Mouse (Mus musculus): ENCODE data around the gene P4ha3. TPM values are rescaled to one million over a fixed set of nuclear protein-coding genes. Genes with fewer than 3 reads are reported as not detected.
"Not testable (repeated sequence)": the region's sequence is repeated elsewhere in the genome, so short reads cannot be mapped to it uniquely, and the experiment has no call there.

Gene P4ha3
- total RNA-seq (2021), result 1 to 10 TPM; 5.4 to 6.0 TPM

GRCm38 (mm10) chr7:100285383-100285782, at the start of gene P4ha3:
Gene P4ha3 (plus strand): TSS chr7:100285520.
- no peak for DNase-seq (ENCODE audit: extremely low spot score in 1 of 2, low spot score in 1 of 2)

GRCm38 (mm10) chr7:100238271-100238670, 47.0 kb upstream of the P4ha3 start:
- no peak for DNase-seq (ENCODE audit: extremely low spot score in 1 of 2, low spot score in 1 of 2)

- peak in 1 of 2 experiments; percentile 27 for DNase-seq (ENCODE audit: extremely low spot score in 1 of 2, low spot score in 1 of 2)
Measured at GRCm38 (mm10) chr7:100240601-100241000, 44.7 kb upstream of the P4ha3 start.

- no peak for DNase-seq (ENCODE audit: extremely low spot score in 1 of 2, low spot score in 1 of 2)
Measured at GRCm38 (mm10) chr7:100243007-100243406, 42.3 kb upstream of the P4ha3 start.

GRCm38 (mm10) chr7:100244225-100244624, 41.1 kb upstream of the P4ha3 start:
- no peak for DNase-seq (ENCODE audit: extremely low spot score in 1 of 2, low spot score in 1 of 2)

- no peak for DNase-seq (ENCODE audit: extremely low spot score in 1 of 2, low spot score in 1 of 2)
Measured at GRCm38 (mm10) chr7:100245176-100245575, 40.1 kb upstream of the P4ha3 start.

DNA sequence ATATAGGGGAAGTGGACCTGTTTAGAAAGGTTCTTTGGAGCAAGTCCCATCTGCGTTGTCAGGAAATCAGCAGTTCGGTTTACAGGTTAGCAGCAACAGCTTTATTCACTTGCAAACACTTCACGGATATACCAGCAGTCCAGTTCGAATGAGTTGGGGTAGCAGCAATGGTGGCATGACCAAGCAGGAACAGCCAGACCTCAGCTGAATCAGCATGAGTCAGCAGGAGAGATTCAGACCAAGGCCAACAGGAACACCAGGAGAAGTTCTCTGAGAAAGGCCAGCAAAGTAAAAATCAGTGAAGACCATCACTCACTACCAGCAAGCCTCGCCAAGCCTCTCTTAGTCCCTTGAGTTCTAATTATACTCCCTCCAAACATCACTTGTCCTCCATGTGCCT, 34.7 kb upstream of the P4ha3 start:
- no peak for DNase-seq (ENCODE audit: extremely low spot score in 1 of 2, low spot score in 1 of 2)

- no peak for DNase-seq (ENCODE audit: extremely low spot score in 1 of 2, low spot score in 1 of 2)
Measured at GRCm38 (mm10) chr7:100262350-100262749, 23.0 kb upstream of the P4ha3 start.

DNA sequence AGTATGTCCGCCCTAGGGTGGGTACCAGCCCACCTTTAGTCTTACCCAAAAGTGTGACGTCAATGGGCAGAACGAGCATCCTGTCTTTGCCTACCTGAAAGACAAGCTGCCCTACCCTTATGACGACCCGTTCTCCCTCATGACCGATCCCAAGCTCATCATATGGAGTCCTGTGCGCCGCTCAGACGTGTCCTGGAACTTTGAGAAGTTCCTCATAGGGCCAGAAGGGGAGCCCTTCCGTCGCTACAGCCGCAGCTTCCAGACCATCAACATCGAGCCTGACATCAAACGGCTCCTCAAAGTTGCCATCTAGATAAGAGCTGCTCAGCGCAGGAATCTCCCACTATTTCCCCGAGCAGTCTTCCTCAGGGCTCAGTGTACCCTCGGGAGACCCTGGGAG, 20.4 kb upstream of the P4ha3 start:
- DNase-seq (ENCODE audit: extremely low spot score in 1 of 2, low spot score in 1 of 2), result not testable (repeated sequence)

DNA sequence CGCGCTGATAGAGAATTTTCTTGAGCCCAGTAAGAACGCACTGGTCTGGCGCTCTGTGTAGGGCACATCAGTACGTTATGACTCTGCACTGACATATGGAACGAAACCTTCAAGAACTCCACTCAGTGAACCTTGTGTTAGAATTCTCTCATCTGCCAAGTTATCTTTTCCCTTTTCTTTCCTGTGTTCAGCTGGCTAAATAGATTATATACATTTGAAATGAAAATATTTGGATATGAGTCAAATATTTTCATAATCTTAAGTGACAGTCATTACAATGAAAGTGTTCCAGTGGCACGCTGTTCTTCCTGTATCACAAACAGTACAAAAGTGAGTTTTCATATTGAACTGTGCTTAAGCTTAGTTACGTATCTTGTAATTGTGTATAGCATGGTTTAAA, 13.0 kb upstream of the P4ha3 start:
- DNase-seq (ENCODE audit: extremely low spot score in 1 of 2, low spot score in 1 of 2), result no peak

DNA sequence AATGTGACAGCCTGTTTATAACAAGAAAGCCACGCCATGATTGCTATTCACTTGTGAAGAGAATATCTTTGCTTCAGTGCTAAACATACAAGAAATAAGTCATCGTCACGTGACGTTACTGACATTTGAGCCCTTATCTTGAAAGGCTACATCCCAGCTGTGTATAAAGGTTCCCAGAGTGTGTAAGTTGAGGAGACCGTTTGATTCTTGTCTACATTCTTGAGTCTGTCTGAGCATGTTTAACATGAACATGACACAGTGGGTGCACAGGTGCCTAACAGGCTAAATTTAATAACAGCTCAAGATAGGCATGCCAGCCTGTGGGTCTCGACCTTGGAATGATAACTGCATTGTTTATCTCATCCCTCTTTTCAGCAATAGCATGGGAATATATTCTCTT, 10.8 kb upstream of the P4ha3 start:
- DNase-seq (ENCODE audit: extremely low spot score in 1 of 2, low spot score in 1 of 2), result no peak

DNA sequence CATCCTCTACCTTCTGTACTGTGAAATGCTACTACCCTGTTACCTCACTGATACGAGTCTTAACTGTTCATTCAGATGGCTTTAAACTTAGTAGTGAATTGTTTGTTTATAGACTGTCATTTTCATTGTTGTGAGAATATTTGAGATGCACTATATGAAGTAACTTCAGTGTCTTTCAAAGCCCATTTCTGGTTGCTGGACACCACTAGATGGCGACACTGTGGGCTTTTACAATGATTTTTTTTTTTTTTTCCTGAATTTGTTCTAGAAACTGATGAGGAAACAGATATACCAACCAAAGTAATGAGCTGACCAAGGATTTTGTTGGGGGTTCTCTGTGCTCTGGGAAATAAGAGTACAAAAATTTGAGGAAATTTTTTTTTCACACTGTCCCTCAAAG, 8.9 kb upstream of the P4ha3 start:
- no peak for DNase-seq (ENCODE audit: extremely low spot score in 1 of 2, low spot score in 1 of 2)

DNA sequence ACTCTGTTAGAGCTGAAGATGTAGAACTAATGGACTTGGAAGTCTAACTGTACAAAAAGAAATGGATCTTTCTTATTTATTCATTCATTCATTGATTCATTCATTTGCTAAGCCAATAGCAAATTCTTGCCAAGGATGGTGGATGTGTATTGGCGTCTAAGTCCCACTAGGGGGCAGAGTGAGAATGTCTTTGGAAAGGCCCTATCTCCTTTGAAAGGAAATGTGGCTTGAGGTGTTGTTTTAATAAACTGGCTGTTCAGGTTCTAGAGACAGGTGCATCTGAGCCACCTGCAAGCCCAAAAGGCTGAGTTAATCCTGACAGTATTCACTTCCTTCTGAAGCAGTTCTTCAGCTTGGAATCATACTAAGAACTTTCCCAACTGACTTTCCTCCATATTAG, 5.5 kb upstream of the P4ha3 start:
- DNase-seq (ENCODE audit: extremely low spot score in 1 of 2, low spot score in 1 of 2), result peak in 1 of 2 experiments; percentile 49

DNA sequence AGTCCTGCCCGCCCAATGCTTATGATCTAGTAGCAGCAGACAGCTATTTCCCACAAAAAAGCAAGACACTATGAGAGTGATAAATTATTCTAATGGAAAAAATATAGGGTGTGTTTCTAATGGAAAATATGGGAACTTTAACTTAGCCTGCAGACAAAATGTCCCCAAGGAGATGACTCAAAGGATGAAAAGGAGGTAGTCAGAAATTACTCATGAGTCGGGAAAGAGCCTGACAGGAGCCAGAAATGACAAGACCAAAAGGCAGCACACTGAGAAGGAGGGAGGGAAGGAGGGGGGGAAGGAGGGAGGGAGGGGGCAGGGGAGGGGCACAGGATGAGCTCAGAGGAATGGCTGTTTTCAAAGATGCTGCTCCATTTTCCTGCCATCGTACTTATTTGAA, 3.7 kb upstream of the P4ha3 start:
- no peak for DNase-seq (ENCODE audit: extremely low spot score in 1 of 2, low spot score in 1 of 2)

DNA sequence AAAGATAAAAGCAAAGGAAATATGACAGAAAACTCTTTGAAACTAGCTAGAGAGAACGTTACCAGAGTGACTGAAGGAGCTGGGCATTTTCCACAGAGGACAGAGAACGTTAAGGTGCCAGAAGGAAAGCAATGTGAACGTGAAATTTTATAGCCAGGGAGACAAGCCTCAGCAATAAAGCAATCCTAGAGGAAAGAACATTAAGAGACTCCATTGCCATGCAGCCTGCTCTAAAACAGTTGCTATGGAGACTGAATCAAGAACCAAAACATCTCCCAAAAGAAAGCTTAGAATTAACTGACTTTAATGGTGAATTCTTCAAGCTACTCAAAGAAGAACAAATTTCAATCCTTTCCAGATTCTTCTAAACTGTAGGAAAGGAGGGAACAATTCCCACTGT, 2.0 kb upstream of the P4ha3 start:
- DNase-seq (ENCODE audit: extremely low spot score in 1 of 2, low spot score in 1 of 2), result no peak

GRCm38 (mm10) chr7:100287748-100288578, 2.6 kb downstream of the P4ha3 start:
- DNase-seq (ENCODE audit: extremely low spot score in 1 of 2, low spot score in 1 of 2), result no peak

DNA sequence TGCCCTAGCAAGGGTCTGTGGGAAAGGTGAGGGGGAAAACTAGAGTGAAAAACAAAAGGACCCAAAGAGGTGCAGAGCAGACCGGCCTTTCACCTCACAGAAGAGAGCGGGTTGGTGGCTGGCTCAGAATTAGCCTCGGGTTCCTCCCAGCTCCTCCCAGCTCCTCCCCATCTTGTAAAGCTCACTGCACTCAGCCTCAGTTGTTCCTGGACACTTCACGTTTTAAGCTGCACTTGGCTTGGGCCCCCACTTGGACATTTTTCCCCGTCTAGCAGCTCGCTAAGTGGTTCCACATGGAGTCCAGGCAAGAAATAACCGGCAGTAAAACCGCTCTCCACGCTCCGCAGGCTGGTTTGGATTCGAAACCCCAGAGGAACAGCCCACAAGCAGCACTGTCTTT, 3.3 kb downstream of the P4ha3 start:
- DNase-seq (ENCODE audit: extremely low spot score in 1 of 2, low spot score in 1 of 2), result no peak

- DNase-seq (ENCODE audit: extremely low spot score in 1 of 2, low spot score in 1 of 2), result peak in 1 of 2 experiments; percentile 3
Measured at GRCm38 (mm10) chr7:100293546-100293945, 8.2 kb downstream of the P4ha3 start.

DNA sequence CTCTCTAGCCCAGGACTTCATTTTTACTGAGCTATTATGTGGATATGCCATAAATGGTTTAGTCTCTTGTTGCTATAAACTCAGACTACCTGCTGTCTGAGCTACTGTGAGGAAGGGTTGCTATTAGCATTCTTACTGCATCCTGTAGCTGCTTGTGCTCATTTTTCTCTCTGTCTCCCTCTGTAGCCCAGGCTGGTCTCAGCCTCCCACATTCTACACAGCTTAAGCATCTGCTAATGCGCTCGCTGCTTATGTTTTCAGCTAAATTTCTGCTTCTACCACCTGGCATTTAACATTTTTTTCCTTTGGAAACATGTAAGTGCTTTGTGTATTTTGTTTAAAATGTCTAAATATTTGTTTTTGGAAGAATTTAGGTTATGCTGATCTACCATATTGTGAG, 10.4 kb downstream of the P4ha3 start:
- DNase-seq (ENCODE audit: extremely low spot score in 1 of 2, low spot score in 1 of 2), result no peak

- no peak for DNase-seq (ENCODE audit: extremely low spot score in 1 of 2, low spot score in 1 of 2)
Measured at GRCm38 (mm10) chr7:100296699-100297098, 11.4 kb downstream of the P4ha3 start.

DNA sequence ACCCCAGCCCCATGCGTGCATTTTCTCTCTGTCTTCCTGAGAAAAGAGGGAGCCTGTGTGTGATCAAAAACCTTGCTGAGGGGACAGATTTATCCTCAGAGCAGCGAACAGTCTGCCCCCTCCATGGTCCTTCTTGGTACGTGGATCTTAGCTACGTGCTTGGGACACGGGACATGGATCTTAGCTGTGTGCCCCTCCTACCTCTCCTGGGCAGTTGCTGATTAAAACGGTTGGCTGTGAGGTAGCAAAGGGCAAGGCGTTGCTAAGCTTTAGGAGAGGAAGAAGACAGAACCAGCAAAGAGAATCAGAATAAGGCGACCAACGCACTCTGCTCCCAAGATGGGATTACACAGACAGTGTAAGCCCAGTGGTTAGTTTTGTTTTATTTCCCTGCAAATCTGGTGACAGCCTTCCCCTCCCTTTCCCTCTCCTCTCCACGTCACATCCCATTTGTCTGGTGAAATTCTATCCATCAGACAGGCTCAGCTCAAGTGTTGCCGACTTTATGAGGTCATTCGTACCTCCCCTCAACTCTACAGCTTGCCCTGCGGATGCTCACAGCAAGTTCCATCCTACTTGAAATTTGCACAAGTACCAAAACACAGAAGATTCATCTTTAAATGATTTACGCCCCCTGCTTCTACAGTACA, 13.7 kb downstream of the P4ha3 start:
- no peak for DNase-seq (ENCODE audit: extremely low spot score in 1 of 2, low spot score in 1 of 2)

- no peak for DNase-seq (ENCODE audit: extremely low spot score in 1 of 2, low spot score in 1 of 2)
Measured at GRCm38 (mm10) chr7:100301390-100301789, 16.1 kb downstream of the P4ha3 start.

Data from layer of hippocampus, postnatal 25 days (tissue).